Mouse (Mus musculus) embryonic fibroblast, embryonic 13.5 days (primary cell): ENCODE results near the gene Chchd5. TPM values are rescaled to one million over a fixed set of nuclear protein-coding genes. Genes with fewer than 3 reads are reported as not detected.

Experiments
- H3K27ac ChIP-seq: 2 replicates; pipeline ENCODE4 v1.5.1; 2012; ENCODE audit warnings: low read length, control low read depth, inconsistent platforms; ENCODE audit not compliant: insufficient read depth
- H3K4me1 ChIP-seq: 2 replicates; pipeline ENCODE4 v1.6.1; 2011; ENCODE audit warnings: low read length; ENCODE audit not compliant: control insufficient read depth, insufficient read depth
- H3K4me3 ChIP-seq: 2 replicates; pipeline ENCODE4 v1.5.1; 2011; ENCODE audit warnings: mild to moderate bottlenecking, control low read depth, low read length; ENCODE audit not compliant: insufficient read depth
- CTCF ChIP-seq: IDR thresholded peaks from 2 replicates; pipeline ENCODE4 v1.5.1; 2011; ENCODE audit warnings: mild to moderate bottlenecking, control low read depth, low read length, moderate library complexity, borderline replicate concordance; ENCODE audit not compliant: insufficient read depth
- POLR2A ChIP-seq: IDR thresholded peaks from 2 replicates; pipeline ENCODE4 v1.6.1; 2011; ENCODE audit warnings: low read depth, mild to moderate bottlenecking, control low read depth, low read length, moderate library complexity
- polyA plus RNA-seq: library from polyadenylated mRNA; stranded (reverse); fragments of >200 nt; gene quantifications from 2 replicates; pipeline ENCODE4 v1.2.4, GENCODE M21; 2011; ENCODE audit warnings: low read depth; ENCODE audit not compliant: missing spikeins, insufficient read length

Chchd5 gene
- polyA plus RNA-seq, 1 experiment, result 18.2 TPM

GRCm38 (mm10) chr2:129177661-129178060 is 48.2 kb downstream of the Chchd5 start:
- Histone ChIP-seq H3K27ac (no peak overlapping the region), H3K4me3 (no peak overlapping the region), H3K4me1 (0 out of 2 replicates have a peak, but pooled peaks cover 2% of the 10 kb centered on the region)
- TF ChIP-seq CTCF, result no peak
- TF ChIP-seq POLR2A, result no peak

GRCm38 (mm10) chr2:129178182-129178908 is 48.8 kb downstream of the Chchd5 start:
- Histone ChIP-seq H3K27ac (no peak overlapping the region), H3K4me3 (no peak overlapping the region), H3K4me1 (peaks cover 2% of the 10 kb centered on the region; the same call in 1 of the 2 replicates)
- TF ChIP-seq CTCF (no peak), POLR2A (no peak)

GRCm38 (mm10) chr2:129179946-129180853 is 50.7 kb downstream of the Chchd5 start:
- no peak overlapping the region for H3K4me3 ChIP-seq
- peaks cover 11% of the 10 kb centered on the region for H3K4me1 ChIP-seq
- TF ChIP-seq CTCF (no peak), POLR2A (no peak)
- H3K27ac ChIP-seq, result peak overlapping the region; percentile 49; the same call in 1 of the 2 replicates

GRCm38 (mm10) chr2:129181509-129181908 is 52.0 kb downstream of the Chchd5 start:
- TF ChIP-seq POLR2A, result no peak
- TF ChIP-seq CTCF, result no peak
- H3K27ac ChIP-seq, result no peak overlapping the region

GRCm38 (mm10) chr2:129182412-129182811 is 52.9 kb downstream of the Chchd5 start:
- no peak for TF ChIP-seq POLR2A
- no peak for TF ChIP-seq CTCF
- peaks cover 12% of the 10 kb centered on the region for H3K4me1 ChIP-seq
- H3K4me3 ChIP-seq, result no peak overlapping the region
- no peak overlapping the region for H3K27ac ChIP-seq

More at GRCm38 (mm10) chr2:129181509-129181908, 52.0 kb downstream of the Chchd5 start:
- Histone ChIP-seq H3K4me3 (no peak overlapping the region), H3K4me1 (peaks cover 12% of the 10 kb centered on the region)

- TF ChIP-seq POLR2A, result no peak
- TF ChIP-seq CTCF, result no peak
- H3K4me1 ChIP-seq, result peaks cover 12% of the 10 kb centered on the region
- H3K27ac ChIP-seq, result 0 out of 2 replicates have a peak overlapping the region, but pooled peaks have one; percentile 2
- H3K4me3 ChIP-seq, result no peak overlapping the region
These were observed 54.1 kb downstream of the Chchd5 start for GRCm38 (mm10) chr2:129183561-129184031.

Other genes starting within 250 kb of the Chchd5 start
- 4.1 and 4.2 TPM in 2 replicates for gene Zc3h8, start 185.6 kb upstream of the Chchd5 start, polyA plus RNA-seq
- 4.9 and 6.2 TPM in 2 replicates for gene Zc3h6, start 162.3 kb upstream of the Chchd5 start, polyA plus RNA-seq
- gene Gm10762, start 162.0 kb upstream of the Chchd5 start, polyA plus RNA-seq, result 2.9 and 3.8 TPM in 2 replicates
- not detected in 2 replicates for gene Vinac1, start 81.5 kb upstream of the Chchd5 start, polyA plus RNA-seq
- 13.0 and 16.5 TPM in 2 replicates for gene Ttl, start 63.8 kb upstream of the Chchd5 start, polyA plus RNA-seq
- gene Polr1b, start 28.7 kb upstream of the Chchd5 start, polyA plus RNA-seq, result 15.0 and 16.0 TPM in 2 replicates
- 141 and 186 TPM in 2 replicates for gene Slc20a1, start 69.1 kb downstream of the Chchd5 start, polyA plus RNA-seq
- 27.5 and 46.8 TPM in 2 replicates for gene Ckap2l, start 167.5 kb downstream of the Chchd5 start, polyA plus RNA-seq
- not detected in 2 replicates for gene Il1a, start 180.3 kb downstream of the Chchd5 start, polyA plus RNA-seq
- gene Il1b, start 241.4 kb downstream of the Chchd5 start, polyA plus RNA-seq, result not detected in 2 replicates